In genomic region chr5:108629634-108630483, GRCm38 (mm10) we compare ENCODE assay signal across 8 mouse cellular contexts. TPM values are rescaled to one million over a fixed set of nuclear protein-coding genes. Genes with fewer than 3 reads are reported as not detected.
A peak's percentile ranks its signal among the peaks of the same experiment; 100 is the strongest.
DNase-seq lines count a peak whose midpoint lies in the region; ATAC-seq lines count a peak whose summit lies in the region.

Gene Gak (minus strand): TSS chr5:108629755.
Gene Tmem175 (plus strand): TSS chr5:108629770.

- intact Hi-C loops in heart, postnatal 14 days (cut with DNase I): loop anchor here (2.0 kb wide), 1 partner anchor 39 kb away; the partner anchor contains the start of gene Dgkq

- peak within 1 kb of the TSS; percentile 90 for H3K4me2 ChIP-seq in forebrain, embryonic 14.5 days (ENCODE audit: low read length)
- peak within 1 kb of the TSS; percentile 78 for H3K4me2 ChIP-seq in neural tube, embryonic 15.5 days

- DNase-seq in ES-CJ7 (ENCODE audit: low read depth, low spot score): peak; percentile 96
- DNase-seq in cerebellum, adult 11 months: peak; percentile 90
- DNase-seq in forebrain, embryonic 14.5 days (ENCODE audit: low spot score): peak; percentile 98
- DNase-seq in heart, postnatal 14 days: peak; percentile 93 to 94
- DNase-seq in layer of hippocampus, adult 11-12 months (ENCODE audit: low spot score): peak; percentile 93
- peak; percentile 93 to 94 for DNase-seq in lung, adult 18-20 months
- peak; percentile 91 for DNase-seq in testis, postnatal 14 days (ENCODE audit: low spot score)

- peaks cover 18% of the 10 kb centered on the region for H3K4me1 ChIP-seq in forebrain, embryonic 14.5 days (ENCODE audit: control insufficient read depth, insufficient read depth, low read length)
- peaks cover 30% of the 10 kb centered on the region for H3K4me1 ChIP-seq in neural tube, embryonic 15.5 days

- no peaks in the 10 kb centered on the region for H3K9me3 ChIP-seq in forebrain, embryonic 14.5 days (replicated peaks; ENCODE audit: control insufficient read depth, low read length)
- no peaks in the 10 kb centered on the region for H3K9me3 ChIP-seq in neural tube, embryonic 15.5 days (replicated peaks)

- H3K36me3 ChIP-seq in forebrain, embryonic 14.5 days (ENCODE audit: control insufficient read depth, insufficient read depth, low read length): no peaks in the 10 kb centered on the region
- H3K36me3 ChIP-seq in neural tube, embryonic 15.5 days: no peaks in the 10 kb centered on the region

- H3K27ac ChIP-seq in forebrain, embryonic 14.5 days (ENCODE audit: low read depth, low read length): peak within 1 kb of the TSS; percentile 89
- H3K27ac ChIP-seq in neural tube, embryonic 15.5 days (replicated peaks): peak within 1 kb of the TSS; percentile 91

- ATAC-seq in forebrain, embryonic 14.5 days: peak; percentile 98
- peak; percentile 97 for ATAC-seq in neural tube, embryonic 15.5 days (ENCODE audit: low FRiP score)

- no peaks in the 10 kb centered on the region for H3K27me3 ChIP-seq in forebrain, embryonic 14.5 days (replicated peaks; ENCODE audit: control insufficient read depth, insufficient read depth, low read length)
- no peaks in the 10 kb centered on the region for H3K27me3 ChIP-seq in neural tube, embryonic 15.5 days (replicated peaks)

- H3K4me3 ChIP-seq in forebrain, embryonic 14.5 days (ENCODE audit: low read depth, low read length): peak within 1 kb of the TSS; percentile 87
- H3K4me3 ChIP-seq in neural tube, embryonic 15.5 days (replicated peaks): peak within 1 kb of the TSS; percentile 94

- peak within 1 kb of the TSS; percentile 93 for H3K9ac ChIP-seq in forebrain, embryonic 14.5 days (ENCODE audit: low read length)
- H3K9ac ChIP-seq in neural tube, embryonic 15.5 days (replicated peaks): peak within 1 kb of the TSS; percentile 96

- under 1% methylated on average over 58 of the region's 58 CpGs for WGBS in forebrain, embryonic 14.5 days
- WGBS in neural tube, embryonic 15.5 days: under 1% methylated on average over 58 of the region's 58 CpGs

RNA-seq across cellular contexts. Expression of gene Gak, which starts in this region (rescaled TPM):
- polyA plus RNA-seq in forebrain, embryonic 14.5 days (2014; fragmentation: Nextera tagmentation; extraction: Ambion mirVana): 45.5 and 50.6 TPM in 2 replicates
- total RNA-seq in heart, postnatal 14 days (2021): 10 to 100 TPM; 27.5 to 31.3 TPM
- 45.2 and 52.3 TPM in 2 replicates for polyA plus RNA-seq in neural tube, embryonic 15.5 days (2015; fragmentation: Nextera tagmentation; extraction: Ambion mirVana)

RNA-seq across cellular contexts. Expression of gene Tmem175, which starts in this region (rescaled TPM):
- polyA plus RNA-seq in forebrain, embryonic 14.5 days (2014; fragmentation: Nextera tagmentation; extraction: Ambion mirVana): 29.4 and 32.3 TPM in 2 replicates
- 10 to 100 TPM; 10.0 to 10.2 TPM for total RNA-seq in heart, postnatal 14 days (2021)
- polyA plus RNA-seq in neural tube, embryonic 15.5 days (2015; fragmentation: Nextera tagmentation; extraction: Ambion mirVana): 24.0 and 28.9 TPM in 2 replicates

Comparison
In these comparisons a context has a peak if more than half of its experiments do, and no peak if none do; other contexts are left out.
1. Peak in every context shown above with its lines: DNase-seq, ATAC-seq, H3K4me3 ChIP-seq and H3K27ac ChIP-seq.